Mouse (Mus musculus): ENCODE measurements around the gene Ptdss2. TPM values are rescaled to one million over a fixed set of nuclear protein-coding genes. Genes with fewer than 3 reads are reported as not detected.

The Ptdss2 gene
- polyA plus RNA-seq, 1 experiment from 2014 or later, result 95.8 TPM

- H3K27me3 ChIP-seq (replicated peaks; ENCODE audit: control insufficient read depth, insufficient read depth, low read length), result no peaks in the 10 kb centered on the region
- no peak overlapping the region for H3K4me2 ChIP-seq (ENCODE audit: low read length)
- H3K36me3 ChIP-seq (ENCODE audit: control insufficient read depth, insufficient read depth, low read length), result no peaks in the 10 kb centered on the region
- H3K4me1 ChIP-seq (ENCODE audit: control insufficient read depth, insufficient read depth, low read depth, low read length), result no peaks in the 10 kb centered on the region
- no peak for ATAC-seq
- 79% methylated on average over 3 of the region's 3 CpGs for WGBS
- no peak overlapping the region for H3K4me3 ChIP-seq (ENCODE audit: low read length)
- no peaks in the 10 kb centered on the region for H3K9me3 ChIP-seq (ENCODE audit: control insufficient read depth, low read length)
- H3K9ac ChIP-seq (ENCODE audit: low read depth, low read length), result no peak overlapping the region
- no peak overlapping the region for H3K27ac ChIP-seq (ENCODE audit: low read depth, low read length)
Measured at GRCm38 (mm10) chr7:141119487-141119886, 2.7 kb upstream of the Ptdss2 start.

GRCm38 (mm10) chr7:141120605-141121004 lies 1.6 kb upstream of the Ptdss2 start:
- Histone ChIP-seq H3K36me3 (ENCODE audit: control insufficient read depth, insufficient read depth, low read length) (no peaks in the 10 kb centered on the region), H3K4me3 (ENCODE audit: low read length) (no peak overlapping the region), H3K27me3 (replicated peaks; ENCODE audit: control insufficient read depth, insufficient read depth, low read length) (no peaks in the 10 kb centered on the region), H3K9me3 (ENCODE audit: control insufficient read depth, low read length) (no peaks in the 10 kb centered on the region), H3K9ac (ENCODE audit: low read depth, low read length) (no peak overlapping the region), H3K27ac (ENCODE audit: low read depth, low read length) (no peak overlapping the region), H3K4me2 (ENCODE audit: low read length) (no peak overlapping the region), H3K4me1 (ENCODE audit: control insufficient read depth, insufficient read depth, low read depth, low read length) (no peaks in the 10 kb centered on the region)
- 82% methylated on average over 3 of the region's 3 CpGs for WGBS
- no peak for ATAC-seq

- WGBS, result 75% methylated on average over 5 of the region's 5 CpGs
- no peak overlapping the region for H3K4me2 ChIP-seq (ENCODE audit: low read length)
- H3K9me3 ChIP-seq (ENCODE audit: control insufficient read depth, low read length), result no peaks in the 10 kb centered on the region
- no peak for ATAC-seq
- no peak overlapping the region for H3K4me3 ChIP-seq (ENCODE audit: low read length)
- H3K27ac ChIP-seq (ENCODE audit: low read depth, low read length), result no peak overlapping the region
- no peaks in the 10 kb centered on the region for H3K27me3 ChIP-seq (replicated peaks; ENCODE audit: control insufficient read depth, insufficient read depth, low read length)
- H3K9ac ChIP-seq (ENCODE audit: low read depth, low read length), result no peak overlapping the region
- H3K36me3 ChIP-seq (ENCODE audit: control insufficient read depth, insufficient read depth, low read length), result no peaks in the 10 kb centered on the region
- no peaks in the 10 kb centered on the region for H3K4me1 ChIP-seq (ENCODE audit: control insufficient read depth, insufficient read depth, low read depth, low read length)
Measured at GRCm38 (mm10) chr7:141121051-141121531, 1.1 kb upstream of the Ptdss2 start.

- peak overlapping the region; percentile 53 for H3K4me3 ChIP-seq (ENCODE audit: low read length)
- H3K4me1 ChIP-seq (ENCODE audit: control insufficient read depth, insufficient read depth, low read depth, low read length), result no peaks in the 10 kb centered on the region
- H3K9ac ChIP-seq (ENCODE audit: low read depth, low read length), result peak overlapping the region; percentile 66
- H3K27me3 ChIP-seq (replicated peaks; ENCODE audit: control insufficient read depth, insufficient read depth, low read length), result no peaks in the 10 kb centered on the region
- peak overlapping the region; percentile 84 for H3K27ac ChIP-seq (ENCODE audit: low read depth, low read length)
- no peaks in the 10 kb centered on the region for H3K36me3 ChIP-seq (ENCODE audit: control insufficient read depth, insufficient read depth, low read length)
- WGBS, result 2% methylated on average over 29 of the region's 29 CpGs
- peak; percentile 98 for ATAC-seq
- H3K9me3 ChIP-seq (ENCODE audit: control insufficient read depth, low read length), result no peaks in the 10 kb centered on the region
- peak overlapping the region; percentile 60 for H3K4me2 ChIP-seq (ENCODE audit: low read length)
Measured at GRCm38 (mm10) chr7:141122689-141123516, 721 bp downstream of the Ptdss2 start.

GRCm38 (mm10) chr7:141123517-141123856 lies 1.3 kb downstream of the Ptdss2 start:
- Histone ChIP-seq H3K9ac (ENCODE audit: low read depth, low read length) (peak overlapping the region; percentile 66), H3K27me3 (replicated peaks; ENCODE audit: control insufficient read depth, insufficient read depth, low read length) (no peaks in the 10 kb centered on the region), H3K36me3 (ENCODE audit: control insufficient read depth, insufficient read depth, low read length) (no peaks in the 10 kb centered on the region), H3K4me1 (ENCODE audit: control insufficient read depth, insufficient read depth, low read depth, low read length) (no peaks in the 10 kb centered on the region), H3K27ac (ENCODE audit: low read depth, low read length) (peak overlapping the region; percentile 84), H3K9me3 (ENCODE audit: control insufficient read depth, low read length) (no peaks in the 10 kb centered on the region), H3K4me2 (ENCODE audit: low read length) (peak overlapping the region; percentile 60), H3K4me3 (ENCODE audit: low read length) (peak overlapping the region; percentile 53)
- no peak; the same call in 1 of the 2 replicates for ATAC-seq
- WGBS, result 5% methylated on average over 15 of the region's 15 CpGs

- peak overlapping the region; percentile 68 for H3K4me2 ChIP-seq (ENCODE audit: low read length)
- peaks cover 5% of the 10 kb centered on the region; the same call in 1 of the 2 replicates for H3K36me3 ChIP-seq (ENCODE audit: control insufficient read depth, insufficient read depth, low read length)
- H3K9me3 ChIP-seq (ENCODE audit: control insufficient read depth, low read length), result no peaks in the 10 kb centered on the region
- H3K27me3 ChIP-seq (replicated peaks; ENCODE audit: control insufficient read depth, insufficient read depth, low read length), result no peaks in the 10 kb centered on the region
- H3K9ac ChIP-seq (ENCODE audit: low read depth, low read length), result peak overlapping the region; percentile 97
- H3K4me3 ChIP-seq (ENCODE audit: low read length), result peak overlapping the region; percentile 94
- peak; percentile 99 for ATAC-seq
- peaks cover 18% of the 10 kb centered on the region for H3K4me1 ChIP-seq (ENCODE audit: control insufficient read depth, insufficient read depth, low read depth, low read length)
- peak overlapping the region; percentile 70 for H3K27ac ChIP-seq (ENCODE audit: low read depth, low read length)
- under 1% methylated on average over 59 of the region's 59 CpGs for WGBS
Measured at GRCm38 (mm10) chr7:141131024-141131820, 9.0 kb downstream of the Ptdss2 start.

- ATAC-seq, result no peak
- WGBS, result 65% methylated on average over 12 of the region's 12 CpGs
- H3K27me3 ChIP-seq (replicated peaks; ENCODE audit: control insufficient read depth, insufficient read depth, low read length), result no peaks in the 10 kb centered on the region
Measured at GRCm38 (mm10) chr7:141131904-141132755, 9.9 kb downstream of the Ptdss2 start.

GRCm38 (mm10) chr7:141141326-141141725 lies 19.1 kb downstream of the Ptdss2 start:
- no peak overlapping the region for H3K4me3 ChIP-seq (ENCODE audit: low read length)
- H3K27me3 ChIP-seq (replicated peaks; ENCODE audit: control insufficient read depth, insufficient read depth, low read length), result no peaks in the 10 kb centered on the region
- ATAC-seq, result no peak
- H3K36me3 ChIP-seq (ENCODE audit: control insufficient read depth, insufficient read depth, low read length), result peaks cover 15% of the 10 kb centered on the region
- no peaks in the 10 kb centered on the region for H3K4me1 ChIP-seq (ENCODE audit: control insufficient read depth, insufficient read depth, low read depth, low read length)
- H3K4me2 ChIP-seq (ENCODE audit: low read length), result no peak overlapping the region
- H3K27ac ChIP-seq (ENCODE audit: low read depth, low read length), result no peak overlapping the region
- 93% methylated on average over 4 of the region's 4 CpGs for WGBS
- H3K9me3 ChIP-seq (ENCODE audit: control insufficient read depth, low read length), result no peaks in the 10 kb centered on the region
- H3K9ac ChIP-seq (ENCODE audit: low read depth, low read length), result no peak overlapping the region

More at GRCm38 (mm10) chr7:141131904-141132755, 9.9 kb downstream of the Ptdss2 start:
- peaks cover 12% of the 10 kb centered on the region; the same call in 1 of the 2 replicates for H3K36me3 ChIP-seq (ENCODE audit: control insufficient read depth, insufficient read depth, low read length)
- peak overlapping the region; percentile 68 for H3K4me2 ChIP-seq (ENCODE audit: low read length)
- H3K4me1 ChIP-seq (ENCODE audit: control insufficient read depth, insufficient read depth, low read depth, low read length), result peaks cover 18% of the 10 kb centered on the region
- no peaks in the 10 kb centered on the region for H3K9me3 ChIP-seq (ENCODE audit: control insufficient read depth, low read length)
- H3K27ac ChIP-seq (ENCODE audit: low read depth, low read length), result no peak overlapping the region
- H3K4me3 ChIP-seq (ENCODE audit: low read length), result peak overlapping the region; percentile 94
- peak overlapping the region; percentile 97 for H3K9ac ChIP-seq (ENCODE audit: low read depth, low read length)

Data from hindbrain, embryonic 16.5 days (tissue).